Comparison of ENCODE assay signal across 20 mouse cellular contexts in the genomic region with DNA sequence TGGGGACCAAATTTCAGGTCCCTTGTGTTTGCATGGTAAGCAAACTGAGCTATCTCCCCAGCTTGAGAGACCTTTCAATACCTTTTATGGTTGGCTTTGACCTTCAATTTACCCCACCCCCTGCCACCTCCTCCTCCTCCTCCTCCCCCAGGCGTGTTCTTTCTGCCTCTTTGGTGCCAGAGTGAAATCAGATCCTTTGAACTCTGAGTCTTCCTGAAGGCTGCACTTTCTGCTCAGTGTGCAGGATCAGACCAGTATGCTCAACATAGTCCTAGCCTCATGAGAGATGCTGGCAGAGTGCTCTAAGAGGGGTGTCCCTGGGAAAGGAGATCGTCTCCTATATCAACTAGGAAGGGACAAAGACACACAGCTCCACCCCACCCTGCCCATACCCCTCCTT.
DNase-seq lines count a peak whose midpoint lies in the region; ATAC-seq lines count a peak whose summit lies in the region.
"Had no signal": no experiment of that assay in that cellular context is flagged by ENCODE, and none has a peak within 500 bp of the region (broad histone marks: within the 10 kb centered on the region; RNA-seq: fewer than 3 reads in every experiment).

No protein-coding gene starts in this region.

- peak overlapping the region; percentile 41; the same call in 1 of the 2 replicates for H3K27ac ChIP-seq in heart, embryonic 11.5 days (ENCODE audit: low read depth, low read length)
- peak overlapping the region; percentile 65 for H3K27ac ChIP-seq in embryonic facial prominence, embryonic 10.5 days (replicated peaks)
- H3K27ac ChIP-seq: forebrain, embryonic 13.5 days; limb, embryonic 12.5 days; liver, embryonic 13.5 days; midbrain, embryonic 12.5 days had no signal

- H3K27me3 ChIP-seq in heart, embryonic 11.5 days (ENCODE audit: control insufficient read depth, insufficient read depth, low read length), result no peaks in the 10 kb centered on the region
- no peaks in the 10 kb centered on the region for H3K27me3 ChIP-seq in embryonic facial prominence, embryonic 10.5 days (replicated peaks; ENCODE audit: low read depth, poor library complexity, severe bottlenecking)
- H3K27me3 ChIP-seq: forebrain, embryonic 13.5 days; limb, embryonic 12.5 days; liver, embryonic 13.5 days; midbrain, embryonic 12.5 days had no signal

- peaks cover 29% of the 10 kb centered on the region for H3K4me1 ChIP-seq in heart, embryonic 11.5 days (ENCODE audit: control insufficient read depth, insufficient read depth, low read length)
- peaks cover 15% of the 10 kb centered on the region for H3K4me1 ChIP-seq in embryonic facial prominence, embryonic 10.5 days
- H3K4me1 ChIP-seq: forebrain, embryonic 13.5 days; liver, embryonic 13.5 days; midbrain, embryonic 12.5 days had no signal

- WGBS in heart, embryonic 11.5 days (ENCODE audit: insufficient replicate concordance), result 39% methylated on average over 2 of the region's 2 CpGs
- 60% methylated on average over 2 of the region's 2 CpGs for WGBS in embryonic facial prominence, embryonic 10.5 days

- ATAC-seq in heart, embryonic 11.5 days (replicated peaks; ENCODE audit: insufficient number of reproducible peaks, low FRiP score, low TSS enrichment), result no peak
- ATAC-seq: forebrain, embryonic 13.5 days; hindbrain, embryonic 16.5 days; intestine, embryonic 16.5 days had no signal

- peaks cover 3% of the 10 kb centered on the region; the same call in 1 of the 2 replicates for H3K36me3 ChIP-seq in heart, embryonic 11.5 days (ENCODE audit: control insufficient read depth, insufficient read depth, low read length)
- H3K36me3 ChIP-seq in embryonic facial prominence, embryonic 10.5 days (replicated peaks), result peaks cover 48% of the 10 kb centered on the region
- H3K36me3 ChIP-seq: liver, embryonic 13.5 days; midbrain, embryonic 12.5 days had no signal

- DNase-seq in heart, postnatal 14 days, result no peak
- DNase-seq in kidney, adult 9 months, result peak; percentile 29
- DNase-seq in kidney, adult 18-20 months, result no peak
- no peak for DNase-seq in embryonic facial prominence, embryonic 10.5 days (ENCODE audit: low spot score)
- peak; percentile 33 to 55 for DNase-seq in gastrocnemius, adult 8-10 months (ENCODE audit: low spot score in 2 of 2)
- DNase-seq in embryo, embryonic 11 days, result no peak
- DNase-seq in ovary, postnatal 14 days (ENCODE audit: low spot score), result no peak
- DNase-seq: adrenal gland, postnatal 36 days; B cell, adult 2 months; cerebellum, adult 18-20 months; cerebellum, postnatal 25 days; liver, embryonic 13.5 days; thymus, postnatal 36 days had no signal

- no peak overlapping the region for H3K4me2 ChIP-seq in heart, embryonic 11.5 days
- H3K4me2 ChIP-seq: forebrain, embryonic 13.5 days; limb, embryonic 12.5 days; liver, embryonic 13.5 days; midbrain, embryonic 12.5 days had no signal

- H3K9me3 ChIP-seq in heart, embryonic 11.5 days (replicated peaks; ENCODE audit: control insufficient read depth, low read length), result no peaks in the 10 kb centered on the region
- peaks cover 1% of the 10 kb centered on the region; the same call in 1 of the 2 replicates for H3K9me3 ChIP-seq in embryonic facial prominence, embryonic 10.5 days
- H3K9me3 ChIP-seq: forebrain, embryonic 13.5 days; liver, embryonic 13.5 days; midbrain, embryonic 12.5 days had no signal

- intact Hi-C loops in heart, postnatal 14 days (cut with DNase I), result no loop called here

- no peak overlapping the region for H3K4me3 ChIP-seq in heart, embryonic 11.5 days (ENCODE audit: low read depth, low read length)
- H3K4me3 ChIP-seq in embryonic facial prominence, embryonic 10.5 days, result no peak overlapping the region
- H3K4me3 ChIP-seq: erythroblast, embryonic 14.5 days; forebrain, embryonic 13.5 days; limb, embryonic 12.5 days; liver, embryonic 13.5 days; midbrain, embryonic 12.5 days had no signal

- H3K9ac ChIP-seq in heart, embryonic 11.5 days (ENCODE audit: low read depth, low read length), result no peak overlapping the region
- H3K9ac ChIP-seq: forebrain, embryonic 13.5 days; limb, embryonic 12.5 days; liver, embryonic 13.5 days; midbrain, embryonic 12.5 days had no signal

Comparison
In these comparisons a context has a peak if more than half of its experiments do, and no peak if none do; other contexts are left out.
1. DNase-seq: peak in kidney, adult 9 months (single experiment) and gastrocnemius, adult 8-10 months (2 of 2); none in heart, postnatal 14 days (0 of 2), kidney, adult 18-20 months (single experiment), embryonic facial prominence, embryonic 10.5 days (single experiment), embryo, embryonic 11 days (single experiment) and ovary, postnatal 14 days (single experiment).